Mouse (Mus musculus) urinary bladder, postnatal 25 days (tissue): ENCODE results near the gene Asb17.

Experiments
- DNase-seq: peaks from one replicate; pipeline ENCODE4 v3.0.0; 2022; ENCODE audit warnings: low spot score

Asb17 gene

DNA sequence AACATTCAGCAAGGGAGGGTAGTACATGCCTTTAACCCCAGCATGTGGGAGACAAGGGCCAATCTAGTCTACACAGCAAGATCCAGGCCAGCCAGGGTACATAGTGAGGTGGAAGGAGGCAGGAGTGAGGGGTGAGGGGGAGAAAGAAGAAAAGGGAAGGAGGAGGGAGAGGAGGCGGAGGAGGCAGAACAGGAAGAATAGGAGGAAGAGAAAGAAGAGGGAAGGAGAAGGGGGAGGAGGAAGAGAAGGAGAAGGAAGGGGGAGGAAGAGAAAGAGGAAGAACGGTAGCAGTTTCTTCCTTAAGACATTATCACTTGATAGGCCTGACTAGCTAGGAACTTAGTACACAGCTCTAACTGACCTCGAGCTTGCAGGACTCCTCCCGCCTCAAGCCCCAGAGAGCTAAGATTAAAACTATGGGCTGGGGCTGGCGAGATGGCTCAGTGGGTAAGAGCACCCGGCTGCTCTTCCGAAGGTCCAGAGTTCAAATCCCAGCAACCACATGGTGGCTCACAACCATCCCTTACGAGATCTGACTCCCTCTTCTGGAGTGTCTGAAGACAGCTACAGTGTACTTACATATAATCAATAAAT, 45.3 kb downstream of the Asb17 start:
- DNase-seq = no peak

DNA sequence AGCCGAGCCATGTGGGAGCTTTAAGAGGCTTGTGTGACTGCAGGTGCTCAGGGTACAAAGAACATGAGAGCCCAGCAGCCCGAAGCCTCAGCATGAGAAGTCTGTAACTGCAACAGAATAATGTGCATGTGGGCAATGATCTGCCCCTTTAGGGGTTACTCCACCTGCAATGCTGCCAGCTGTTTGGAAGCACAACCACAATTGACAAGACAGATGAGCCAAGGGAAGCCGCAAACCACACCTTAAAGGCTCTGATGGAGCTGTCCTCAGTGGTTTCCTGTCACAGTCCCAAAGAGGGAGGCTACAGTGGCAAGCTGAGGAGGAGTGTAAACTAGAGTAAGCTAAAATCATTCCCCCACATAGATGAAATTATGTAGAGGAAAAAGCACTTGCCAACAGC, 51.4 kb downstream of the Asb17 start:
- DNase-seq = no peak

DNA sequence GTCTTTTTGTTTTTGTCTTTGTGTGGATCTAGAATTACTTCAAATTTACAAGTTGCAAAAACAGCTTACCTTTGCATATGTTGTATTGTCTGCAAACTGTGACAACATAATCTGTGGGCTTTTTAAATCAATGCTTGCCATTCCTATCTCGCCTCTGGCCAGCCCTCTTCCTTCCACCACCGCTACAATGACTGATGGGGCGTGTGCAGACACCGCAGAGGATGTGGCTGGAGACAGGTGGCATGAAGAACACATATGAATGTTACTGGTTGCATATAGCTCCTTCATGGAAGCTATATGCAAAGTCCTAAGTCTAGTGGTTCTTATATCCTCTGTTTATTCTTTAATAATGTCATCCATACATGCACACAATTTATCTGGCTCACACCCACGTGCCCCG, 53.2 kb downstream of the Asb17 start:
- DNase-seq = no peak

DNA sequence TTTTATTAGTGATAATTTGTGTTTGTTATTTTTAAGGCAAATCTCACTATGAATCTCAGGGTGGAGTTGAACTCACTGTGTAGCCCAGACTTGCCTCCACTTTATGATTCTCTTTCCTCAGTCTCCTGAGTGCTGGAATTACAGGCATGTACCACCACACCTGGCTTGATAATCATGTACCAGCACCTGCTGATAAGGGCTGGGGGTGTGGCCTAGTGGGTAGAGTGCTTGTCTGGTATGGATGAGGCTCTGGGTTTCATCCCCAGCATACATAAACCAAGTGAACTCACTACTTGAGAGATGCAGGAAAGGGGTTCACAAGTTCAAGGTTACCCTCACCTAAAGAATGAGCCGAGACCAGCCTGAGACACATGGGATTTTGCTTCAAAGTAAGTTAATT, 57.9 kb downstream of the Asb17 start:
- no peak for DNase-seq

DNA sequence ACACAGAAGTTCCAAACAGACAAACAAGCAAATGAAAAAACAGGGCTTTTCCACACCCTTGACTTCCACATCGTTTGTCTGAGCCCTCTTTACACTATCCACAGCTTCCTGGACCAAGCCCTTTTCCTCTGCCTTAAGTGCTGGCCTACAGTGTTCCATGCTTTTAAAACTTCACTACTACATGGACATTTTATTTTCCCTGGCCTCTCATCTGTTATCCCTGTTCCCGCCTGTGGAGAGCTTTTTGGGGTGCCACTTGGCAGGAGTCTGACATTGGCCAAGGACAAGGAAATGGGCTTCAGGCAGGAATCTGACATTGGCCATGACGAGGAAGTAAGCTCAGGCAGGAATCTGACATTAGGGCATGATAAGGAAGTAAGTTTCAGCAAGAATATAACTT, 58.6 kb downstream of the Asb17 start:
- no peak for DNase-seq

DNA sequence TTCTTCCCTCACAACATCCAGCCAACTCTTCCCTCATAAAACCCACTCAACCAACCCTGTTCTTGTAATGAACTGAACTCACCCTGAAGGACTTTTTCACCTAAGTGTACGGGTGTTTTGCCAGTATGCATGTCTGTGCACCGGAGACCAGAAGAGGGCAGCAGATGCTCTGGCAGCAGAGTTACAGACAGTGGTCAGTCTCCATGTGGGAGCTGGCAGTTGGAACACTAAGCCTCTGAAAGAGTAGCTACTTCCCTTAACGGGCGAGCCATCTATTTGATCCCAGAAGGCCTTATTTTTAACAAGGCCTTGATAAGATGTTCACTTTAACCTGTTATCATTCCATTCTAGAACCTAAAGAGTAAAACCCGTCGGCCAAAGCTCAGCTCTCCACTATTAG, 60.6 kb downstream of the Asb17 start:
- peak; percentile 26 for DNase-seq
